Mouse (Mus musculus): ENCODE data around the gene Arhgap35.

Gene Arhgap35

DNA sequence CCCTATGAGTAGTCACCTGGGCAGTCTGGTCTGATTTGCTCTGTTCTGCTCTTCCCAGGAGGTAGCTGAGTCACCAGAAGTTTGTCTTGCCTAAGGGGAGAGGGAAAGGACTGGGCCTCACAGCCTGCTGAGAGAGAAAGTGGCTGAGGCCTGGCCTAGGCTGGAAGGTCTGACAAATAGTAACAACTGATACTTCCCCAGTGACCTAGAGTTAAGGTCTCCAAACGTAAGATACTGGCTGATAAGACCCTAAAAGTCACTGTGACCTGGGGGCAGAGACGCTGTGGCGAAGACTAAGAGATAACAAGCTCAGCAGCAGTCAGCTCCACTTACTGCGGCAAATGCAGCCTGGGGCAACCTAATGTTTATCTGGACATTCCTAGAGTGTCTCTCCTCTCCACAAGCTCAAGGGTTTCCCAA is 13.1 kb downstream of the Arhgap35 start:
- no peak for DNase-seq

- DNase-seq, result no peak
Observed at GRCm38 (mm10) chr7:16599006-16599405, 15.8 kb downstream of the Arhgap35 start.

DNA sequence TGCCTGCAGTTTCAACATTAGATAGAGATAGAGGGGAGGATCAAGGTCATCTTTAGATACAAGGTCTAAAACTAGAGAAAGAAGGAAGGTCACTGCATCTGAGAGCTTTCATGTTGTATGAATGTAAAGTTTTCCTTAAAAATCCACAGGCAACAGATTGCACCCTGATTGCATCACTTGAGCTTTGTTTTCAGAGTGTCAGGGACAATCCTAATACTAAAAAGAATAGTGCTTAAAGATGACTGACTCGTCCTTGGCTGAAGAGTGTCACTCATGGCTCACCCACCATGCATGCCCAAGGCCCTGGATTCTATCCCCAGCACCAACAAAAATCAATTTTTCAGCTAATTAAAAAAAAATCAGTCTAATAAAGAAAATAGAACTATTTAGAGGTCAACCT is 23.5 kb downstream of the Arhgap35 start:
- DNase-seq, result no peak

GRCm38 (mm10) chr7:16587649-16588048 is 27.1 kb downstream of the Arhgap35 start:
- DNase-seq, result no peak

GRCm38 (mm10) chr7:16584384-16584783 is 30.4 kb downstream of the Arhgap35 start:
- no peak for DNase-seq

DNA sequence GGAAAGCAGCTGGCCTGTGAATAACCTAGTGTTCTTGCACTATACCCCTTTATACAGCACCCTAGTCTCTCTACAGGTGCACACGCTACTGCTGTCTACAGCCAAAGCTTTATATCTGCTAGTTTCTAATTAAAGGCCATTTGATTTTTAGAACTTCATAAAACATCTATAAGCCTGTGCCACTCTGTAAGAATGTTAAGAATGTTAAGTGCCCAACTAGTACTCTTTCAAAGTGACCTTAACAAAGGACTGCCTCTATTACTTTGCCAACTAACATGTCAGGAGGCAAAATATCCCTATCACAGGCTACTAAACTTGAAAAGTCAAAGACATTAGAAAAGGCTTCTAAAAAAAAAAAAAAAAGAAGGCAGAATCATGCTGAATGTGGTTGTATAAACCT is 31.0 kb downstream of the Arhgap35 start:
- no peak for DNase-seq

DNA sequence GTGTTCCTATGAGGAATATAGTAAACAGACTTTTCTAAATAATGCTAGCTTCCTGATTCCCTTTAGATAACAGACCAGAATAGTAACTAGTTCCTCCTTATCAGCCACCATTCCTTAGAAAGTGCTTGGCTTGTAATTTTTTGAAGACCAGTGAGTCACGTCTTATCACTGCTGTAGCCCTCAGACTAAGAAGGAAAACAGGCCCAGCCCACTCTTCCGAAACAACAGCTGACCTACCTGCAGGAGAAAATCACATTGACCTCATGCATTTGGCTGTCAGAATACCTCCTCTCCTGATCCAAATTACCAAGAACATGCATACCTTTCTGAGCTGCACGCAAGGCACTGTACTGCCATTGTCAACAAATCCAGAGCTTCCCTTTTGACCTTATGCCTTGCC is 32.5 kb downstream of the Arhgap35 start:
- DNase-seq, result no peak

DNA sequence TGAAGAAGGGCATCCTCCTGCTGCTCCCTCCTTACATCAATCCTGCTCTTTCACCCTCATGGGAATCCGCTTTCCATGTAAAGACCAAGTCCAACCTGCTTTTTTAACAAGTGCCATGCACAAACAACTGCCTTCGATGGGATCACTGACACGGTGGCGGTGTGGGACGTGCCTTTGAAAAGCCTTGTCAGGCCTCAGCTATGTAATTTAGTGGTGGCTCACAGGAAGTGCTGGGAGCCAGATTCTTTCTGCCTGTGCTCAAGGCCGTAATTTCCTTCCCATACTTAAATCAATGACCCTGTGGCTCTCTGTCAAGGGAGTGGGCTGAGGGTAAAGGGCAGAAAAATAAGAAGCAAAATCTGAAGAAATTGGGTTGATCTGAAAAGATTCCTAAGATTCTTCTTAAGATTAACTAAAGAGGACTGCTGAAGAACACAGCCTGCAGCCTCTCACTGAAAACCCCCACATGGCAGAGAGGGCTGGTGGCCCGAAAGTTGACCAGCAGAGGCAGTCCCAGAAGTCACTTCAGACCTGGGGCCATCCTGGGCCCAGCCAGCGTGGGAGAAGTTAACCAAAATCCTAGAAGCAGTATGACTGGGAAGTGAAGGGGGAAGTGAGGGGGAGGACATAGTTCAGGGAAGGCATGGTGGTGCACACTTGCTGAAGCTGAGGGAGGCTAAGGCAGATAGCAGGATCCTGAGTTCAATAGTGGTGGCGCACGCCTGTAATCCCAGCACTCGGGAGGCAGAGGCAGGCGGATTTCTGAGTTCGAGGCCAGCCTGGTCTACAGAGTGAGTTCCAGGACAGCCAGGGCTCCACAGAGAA is 33.3 kb downstream of the Arhgap35 start:
- no peak for DNase-seq

- DNase-seq, result no peak
Observed at GRCm38 (mm10) chr7:16576719-16577118, 38.1 kb downstream of the Arhgap35 start.

- DNase-seq, result no peak
Observed at GRCm38 (mm10) chr7:16571191-16571590, 43.6 kb downstream of the Arhgap35 start.

DNA sequence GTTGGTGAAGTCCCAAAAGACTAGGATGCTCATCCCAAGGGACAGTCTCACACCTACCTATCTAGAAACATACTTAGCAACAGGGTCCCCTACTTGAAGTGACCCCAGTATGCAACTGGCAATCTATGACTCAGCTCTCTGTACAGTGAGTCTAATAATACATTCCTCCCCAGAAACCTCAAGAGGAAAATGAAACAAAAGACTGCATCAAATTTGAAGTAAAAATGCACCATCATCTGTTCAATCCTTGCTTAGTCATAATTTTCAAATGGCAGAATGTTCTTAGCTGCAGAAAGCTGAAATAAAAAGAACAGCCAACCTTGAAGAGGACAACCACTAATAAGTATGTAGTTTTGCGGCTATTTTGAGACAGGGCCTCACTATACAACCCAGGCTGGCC is 44.1 kb downstream of the Arhgap35 start:
- DNase-seq, result no peak

GRCm38 (mm10) chr7:16564491-16564890 is 50.3 kb downstream of the Arhgap35 start:
- peak; percentile 64 for DNase-seq

DNA sequence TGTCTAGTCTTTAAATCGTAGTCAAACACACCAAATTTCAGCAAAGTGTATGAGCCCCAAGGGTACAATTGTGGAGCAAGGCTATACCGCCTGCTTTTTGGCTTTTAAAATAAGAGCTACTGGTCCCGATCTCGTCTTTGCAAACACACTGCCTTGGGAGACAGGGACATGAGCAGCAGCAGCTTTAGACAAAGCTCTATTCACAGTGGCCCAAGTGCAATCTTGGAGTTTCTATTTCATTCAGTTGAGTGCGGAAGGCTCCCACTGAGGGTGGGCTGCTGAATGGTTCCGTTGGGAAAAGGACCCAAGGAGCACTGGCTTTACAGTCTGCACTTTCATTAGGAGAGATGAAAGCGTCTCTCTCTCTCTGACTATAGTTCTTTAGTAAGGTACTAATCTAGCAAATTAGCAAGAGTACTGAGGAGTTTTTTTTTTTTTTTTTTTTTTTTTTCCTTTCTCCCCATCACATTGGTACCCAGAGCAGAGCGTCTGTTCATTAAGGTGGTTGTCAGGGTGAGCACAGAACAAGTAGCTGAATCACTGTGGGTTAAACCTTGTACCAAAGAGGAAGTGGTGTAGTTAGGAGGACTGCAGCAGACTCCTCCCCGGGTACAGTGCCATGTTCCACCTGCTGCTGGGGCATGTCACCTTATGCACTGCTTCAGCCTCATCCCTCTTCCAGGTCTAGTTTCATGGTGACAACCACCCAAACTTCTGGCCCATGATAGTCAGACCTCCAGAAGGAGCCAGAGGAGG is 56.8 kb downstream of the Arhgap35 start:
- no peak for DNase-seq

GRCm38 (mm10) chr7:16557251-16557650 is 57.5 kb downstream of the Arhgap35 start:
- DNase-seq, result no peak

GRCm38 (mm10) chr7:16554215-16554614 is 60.6 kb downstream of the Arhgap35 start:
- no peak for DNase-seq

DNA sequence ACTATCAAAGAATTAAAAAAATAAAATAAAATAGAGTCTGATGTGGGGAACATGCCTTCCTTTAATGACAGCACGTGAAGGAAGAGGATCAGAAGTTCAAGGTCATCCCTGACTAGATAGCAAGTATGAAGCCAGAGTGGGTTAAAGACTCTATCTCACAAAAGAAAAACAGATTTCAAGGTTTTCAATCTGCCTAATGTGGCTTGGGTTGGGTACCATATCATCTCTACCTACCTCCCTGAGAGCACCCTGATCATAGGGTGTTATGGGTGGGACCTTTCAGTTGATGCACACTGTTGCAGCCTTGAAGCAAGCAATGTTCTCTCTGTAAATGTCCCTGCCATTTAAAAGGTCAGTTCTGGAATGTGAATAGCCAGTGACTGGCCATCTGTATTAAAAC is 63.2 kb downstream of the Arhgap35 start:
- no peak for DNase-seq

GRCm38 (mm10) chr7:16549299-16549698 is 65.5 kb downstream of the Arhgap35 start:
- no peak for DNase-seq

- DNase-seq, result no peak
Observed at GRCm38 (mm10) chr7:16544770-16545169, 70.0 kb downstream of the Arhgap35 start.

- DNase-seq, result no peak
Observed at GRCm38 (mm10) chr7:16537220-16537903, 77.4 kb downstream of the Arhgap35 start.

GRCm38 (mm10) chr7:16525995-16526394 is 88.8 kb downstream of the Arhgap35 start:
- peak; percentile 23 for DNase-seq

GRCm38 (mm10) chr7:16525448-16525847 is 89.3 kb downstream of the Arhgap35 start:
- no peak for DNase-seq

- DNase-seq, result peak; percentile 36
Observed at GRCm38 (mm10) chr7:16524308-16524707, 90.5 kb downstream of the Arhgap35 start.

GRCm38 (mm10) chr7:16519310-16519709 is 95.5 kb downstream of the Arhgap35 start:
- DNase-seq, result no peak

DNA sequence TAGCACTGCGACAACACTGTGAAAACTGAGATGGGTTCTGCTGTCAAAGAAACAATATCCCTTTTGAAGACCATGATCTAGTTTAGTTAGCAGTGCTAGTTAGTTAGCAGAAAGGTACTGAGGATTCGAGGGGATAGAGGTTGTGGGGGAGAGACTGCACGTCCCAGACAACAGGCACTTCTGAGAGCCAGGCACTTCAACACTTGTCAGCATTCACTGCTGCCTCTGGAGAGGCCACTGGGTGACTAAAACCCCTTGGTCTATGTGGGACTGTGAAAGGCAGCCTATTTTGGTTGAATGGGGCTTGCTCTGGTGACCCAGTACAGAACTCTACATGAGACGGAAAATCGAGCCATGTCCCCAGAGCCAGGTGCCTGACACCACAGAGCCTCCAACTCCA is 97.6 kb downstream of the Arhgap35 start:
- DNase-seq, result no peak
